Mouse (Mus musculus): ENCODE measurements around the gene Arsb. TPM values are rescaled to one million over a fixed set of nuclear protein-coding genes. Genes with fewer than 3 reads are reported as not detected.

The Arsb gene
- polyA plus RNA-seq, 1 experiment from 2014 or later = 4.5 TPM

GRCm38 (mm10) chr13:93992342-93992882, 221.0 kb downstream of the Arsb start:
- 93% methylated on average over 5 of the region's 5 CpGs for WGBS
- 0 out of 2 replicates have a peak, but pooled peaks cover 4% of the 10 kb centered on the region for H3K27me3 ChIP-seq (ENCODE audit: low read depth, poor library complexity, severe bottlenecking)
- peaks cover 9% of the 10 kb centered on the region; the same call in 1 of the 2 replicates for H3K9me3 ChIP-seq (replicated peaks)
- DNase-seq (ENCODE audit: low spot score) = no peak
- H3K4me1 ChIP-seq = peaks cover 19% of the 10 kb centered on the region
- H3K27ac ChIP-seq (replicated peaks) = no peak overlapping the region
- H3K36me3 ChIP-seq = no peaks in the 10 kb centered on the region
- no peak overlapping the region for H3K4me3 ChIP-seq

Small RNA genes lying within 50 kb of the gene (microRNA-seq; reads per million reads assigned to microRNA genes)
- gene Gm25534 (not detected), gene Mir5624 (not detected)

Other genes starting within 250 kb of the Arsb start
- gene Bhmt, start 133.7 kb upstream of the Arsb start, polyA plus RNA-seq (2016; fragmentation: Nextera tagmentation; extraction: Ambion mirVana) = 0.17 TPM in 1 of 2 replicates, not detected in the other
- gene Bhmt2, start 97.3 kb upstream of the Arsb start, polyA plus RNA-seq (2016; fragmentation: Nextera tagmentation; extraction: Ambion mirVana) = not detected in 2 replicates
- 0.05 and 0.09 TPM in 2 replicates for gene Dmgdh, start 97.2 kb upstream of the Arsb start, polyA plus RNA-seq (2016; fragmentation: Nextera tagmentation; extraction: Ambion mirVana)

Data from midbrain, embryonic 10.5 days (tissue).